Mouse (Mus musculus): ENCODE measurements around the gene 4930404N11Rik.

- TF ChIP-seq CTCF (IDR thresholded peaks at IDR 0.05; ENCODE audit: extremely low read depth, insufficient read depth, low read length) (no peak), POLR2A (IDR thresholded peaks at IDR 0.05; ENCODE audit: extremely low read depth, insufficient read depth, low read length) (no peak)
These were observed 9.1 kb downstream of the 4930404N11Rik start for GRCm38 (mm10) chr10:81356352-81356990.

Measured in cortical plate, adult 2 months (tissue).